Comparison of ENCODE assay signal across 19 mouse cellular contexts in genomic region chr3:130900846-130901245, GRCm38 (mm10).
DNase-seq lines count a peak whose midpoint lies in the region; ATAC-seq and TF ChIP-seq lines count a peak whose summit lies in the region.
"Had no signal": no experiment of that assay in that cellular context is flagged by ENCODE, and none has a peak within 500 bp of the region (broad histone marks: within the 10 kb centered on the region; RNA-seq: fewer than 3 reads in every experiment).

No protein-coding gene starts in this region.

- no peak for DNase-seq in heart, adult 9 months (ENCODE audit: low spot score in 2 of 2)
- no peak for DNase-seq in heart, postnatal 0 days (ENCODE audit: low spot score)
- DNase-seq in heart, adult 8-10 months (ENCODE audit: low spot score), result no peak
- peak; percentile 6 for DNase-seq in ZHBTc4 (ENCODE audit: low read depth, low spot score)
- no peak for DNase-seq in left cerebral cortex, postnatal 4 days
- no peak for DNase-seq in lung, postnatal 14 days
- DNase-seq: adrenal gland, adult 8-10 months; cerebellum, adult 18-20 months; cerebellum, postnatal 25 days; right cerebral cortex, postnatal 25 days had no signal

- H3K9ac ChIP-seq in heart, embryonic 11.5 days (ENCODE audit: low read depth, low read length), result no peak overlapping the region
- H3K9ac ChIP-seq in heart, postnatal 0 days (replicated peaks; ENCODE audit: low read depth, low read length), result no peak overlapping the region
- no peak overlapping the region for H3K9ac ChIP-seq in embryonic facial prominence, embryonic 12.5 days
- H3K9ac ChIP-seq: forebrain, embryonic 13.5 days; hindbrain, embryonic 14.5 days; midbrain, embryonic 15.5 days; neural tube, embryonic 13.5 days had no signal

- intact Hi-C loops in left cerebral cortex, postnatal 4 days (cut with DNase I), result no loop called here

- no peak for TF ChIP-seq EP300 in heart, postnatal 0 days (IDR thresholded peaks at IDR 0.05; ENCODE audit: low read depth)

- no peaks in the 10 kb centered on the region for H3K9me3 ChIP-seq in heart, embryonic 11.5 days (replicated peaks; ENCODE audit: control insufficient read depth, low read length)
- no peaks in the 10 kb centered on the region for H3K9me3 ChIP-seq in heart, postnatal 0 days (replicated peaks; ENCODE audit: control insufficient read depth, low read length)
- H3K9me3 ChIP-seq in embryonic facial prominence, embryonic 12.5 days, result no peaks in the 10 kb centered on the region
- H3K9me3 ChIP-seq: forebrain, embryonic 13.5 days; midbrain, embryonic 15.5 days; neural tube, embryonic 13.5 days had no signal

- H3K27me3 ChIP-seq in heart, embryonic 11.5 days (ENCODE audit: control insufficient read depth, insufficient read depth, low read length), result no peaks in the 10 kb centered on the region
- H3K27me3 ChIP-seq in heart, postnatal 0 days (ENCODE audit: control insufficient read depth, insufficient read depth, low read length), result peaks cover 3% of the 10 kb centered on the region; the same call in 1 of the 2 replicates
- H3K27me3 ChIP-seq in embryonic facial prominence, embryonic 12.5 days, result no peaks in the 10 kb centered on the region
- H3K27me3 ChIP-seq: forebrain, embryonic 13.5 days; midbrain, embryonic 15.5 days; neural tube, embryonic 13.5 days; Patski had no signal

- whole genome bisulfite sequencing in heart, embryonic 11.5 days (ENCODE audit: insufficient replicate concordance), result 66% methylated on average over 6 of the region's 6 CpGs
- 73% methylated on average over 6 of the region's 6 CpGs for WGBS in heart, postnatal 0 days
- 69% methylated on average over 6 of the region's 6 CpGs for WGBS in embryonic facial prominence, embryonic 12.5 days

- peak overlapping the region; percentile 50; the same call in 1 of the 2 replicates for H3K27ac ChIP-seq in heart, embryonic 11.5 days (ENCODE audit: low read depth, low read length)
- H3K27ac ChIP-seq in heart, postnatal 0 days (ENCODE audit: low read depth), result peak overlapping the region; percentile 13; the same call in 1 of the 2 replicates
- H3K27ac ChIP-seq in embryonic facial prominence, embryonic 12.5 days, result peak overlapping the region; percentile 38; the same call in 1 of the 2 replicates
- H3K27ac ChIP-seq: forebrain, embryonic 13.5 days; hindbrain, embryonic 14.5 days; kidney, postnatal 0 days; midbrain, embryonic 15.5 days; neural tube, embryonic 13.5 days had no signal

- ATAC-seq in heart, embryonic 11.5 days (replicated peaks; ENCODE audit: insufficient number of reproducible peaks, low FRiP score, low TSS enrichment), result 0 out of 2 replicates have a peak, but pooled peaks have one; percentile 4
- no peak for ATAC-seq in heart, postnatal 0 days (ENCODE audit: insufficient read depth, low read depth)
- ATAC-seq in embryonic facial prominence, embryonic 12.5 days (ENCODE audit: insufficient number of reproducible peaks, insufficient read depth, low FRiP score, low TSS enrichment), result no peak
- ATAC-seq: forebrain, embryonic 13.5 days; midbrain, embryonic 15.5 days; Patski had no signal

- no peak for TF ChIP-seq CTCF in heart, postnatal 0 days (IDR thresholded peaks at IDR 0.05; ENCODE audit: low read depth)

- H3K4me1 ChIP-seq in heart, embryonic 11.5 days (ENCODE audit: control insufficient read depth, insufficient read depth, low read length), result peaks cover 19% of the 10 kb centered on the region
- no peaks in the 10 kb centered on the region; the same call in 1 of the 2 replicates for H3K4me1 ChIP-seq in heart, postnatal 0 days (ENCODE audit: control insufficient read depth, insufficient read depth)
- H3K4me1 ChIP-seq in embryonic facial prominence, embryonic 12.5 days, result peaks cover 37% of the 10 kb centered on the region
- H3K4me1 ChIP-seq: midbrain, embryonic 15.5 days; neural tube, embryonic 13.5 days had no signal

- no peaks in the 10 kb centered on the region for H3K36me3 ChIP-seq in heart, embryonic 11.5 days (ENCODE audit: control insufficient read depth, insufficient read depth, low read length)
- H3K36me3 ChIP-seq in heart, postnatal 0 days (replicated peaks; ENCODE audit: control insufficient read depth, insufficient read depth, low read length), result no peaks in the 10 kb centered on the region
- H3K36me3 ChIP-seq in embryonic facial prominence, embryonic 12.5 days, result no peaks in the 10 kb centered on the region
- H3K36me3 ChIP-seq: midbrain, embryonic 15.5 days; neural tube, embryonic 13.5 days had no signal

- no peak overlapping the region for H3K4me3 ChIP-seq in heart, embryonic 11.5 days (ENCODE audit: low read depth, low read length)
- H3K4me3 ChIP-seq in heart, postnatal 0 days (ENCODE audit: low read depth, low read length), result no peak overlapping the region
- H3K4me3 ChIP-seq in embryonic facial prominence, embryonic 12.5 days, result no peak overlapping the region
- H3K4me3 ChIP-seq: erythroblast, embryonic 14.5 days; forebrain, embryonic 13.5 days; midbrain, embryonic 15.5 days; neural tube, embryonic 13.5 days had no signal

- peak overlapping the region; percentile 29 for H3K4me2 ChIP-seq in heart, embryonic 11.5 days
- H3K4me2 ChIP-seq in heart, postnatal 0 days (ENCODE audit: low read depth, low read length), result peak overlapping the region; percentile 21; the same call in 1 of the 2 replicates
- H3K4me2 ChIP-seq in embryonic facial prominence, embryonic 12.5 days (replicated peaks), result 0 out of 2 replicates have a peak overlapping the region, but pooled peaks have one; percentile 10
- H3K4me2 ChIP-seq: forebrain, embryonic 13.5 days; hindbrain, embryonic 14.5 days; midbrain, embryonic 15.5 days; neural tube, embryonic 13.5 days had no signal
